Mouse (Mus musculus) midbrain, embryonic 10.5 days (tissue): ENCODE results near the gene Klf12. TPM values are rescaled to one million over a fixed set of nuclear protein-coding genes. Genes with fewer than 3 reads are reported as not detected.

Experiments
- DNase-seq: peaks from one replicate; pipeline ENCODE4 v3.0.0-alpha.2; 2017; ENCODE audit warnings: low spot score
- H3K27ac ChIP-seq: fragments of 300-500 bp; sonication (generic); replicated peaks from 2 replicates; pipeline ENCODE4 v1.5.1; 2016; ENCODE audit warnings: mild to moderate bottlenecking
- H3K27me3 ChIP-seq: fragments of 300-500 bp; sonication (generic); 2 replicates; pipeline ENCODE4 v1.6.1; 2016; ENCODE audit warnings: low read depth, mild to moderate bottlenecking; ENCODE audit not compliant: poor library complexity, severe bottlenecking
- H3K36me3 ChIP-seq: fragments of 300-500 bp; sonication (generic); 2 replicates; pipeline ENCODE4 v1.6.1; 2016; ENCODE audit warnings: mild to moderate bottlenecking, moderate library complexity
- H3K4me1 ChIP-seq: fragments of 300-500 bp; sonication (generic); 2 replicates; pipeline ENCODE4 v1.6.1; 2016
- H3K4me3 ChIP-seq: fragments of 300-500 bp; sonication (generic); 2 replicates; pipeline ENCODE4 v1.5.1; 2016; ENCODE audit warnings: mild to moderate bottlenecking, moderate library complexity
- H3K9me3 ChIP-seq: fragments of 300-500 bp; sonication (generic); replicated peaks from 2 replicates; pipeline ENCODE4 v1.6.1; 2016; ENCODE audit warnings: mild to moderate bottlenecking
- WGBS: fragments of 180-500 bp; shearing (Covaris S2); methylation state at CpG from one replicate; pipeline ENCODE4 v1.1.7; 2016; 5-methylcytosine and 5-hydroxymethylcytosine counted together
- polyA plus RNA-seq: library from polyadenylated mRNA; unstranded; fragments of >200 nt; fragmentation: Nextera tagmentation; extraction: Ambion mirVana; gene quantifications from 2 replicates; pipeline ENCODE4 v1.2.1, GENCODE M21; 2016

Klf12 gene
- polyA plus RNA-seq, 1 experiment from 2014 or later = 15.8 TPM

DNA sequence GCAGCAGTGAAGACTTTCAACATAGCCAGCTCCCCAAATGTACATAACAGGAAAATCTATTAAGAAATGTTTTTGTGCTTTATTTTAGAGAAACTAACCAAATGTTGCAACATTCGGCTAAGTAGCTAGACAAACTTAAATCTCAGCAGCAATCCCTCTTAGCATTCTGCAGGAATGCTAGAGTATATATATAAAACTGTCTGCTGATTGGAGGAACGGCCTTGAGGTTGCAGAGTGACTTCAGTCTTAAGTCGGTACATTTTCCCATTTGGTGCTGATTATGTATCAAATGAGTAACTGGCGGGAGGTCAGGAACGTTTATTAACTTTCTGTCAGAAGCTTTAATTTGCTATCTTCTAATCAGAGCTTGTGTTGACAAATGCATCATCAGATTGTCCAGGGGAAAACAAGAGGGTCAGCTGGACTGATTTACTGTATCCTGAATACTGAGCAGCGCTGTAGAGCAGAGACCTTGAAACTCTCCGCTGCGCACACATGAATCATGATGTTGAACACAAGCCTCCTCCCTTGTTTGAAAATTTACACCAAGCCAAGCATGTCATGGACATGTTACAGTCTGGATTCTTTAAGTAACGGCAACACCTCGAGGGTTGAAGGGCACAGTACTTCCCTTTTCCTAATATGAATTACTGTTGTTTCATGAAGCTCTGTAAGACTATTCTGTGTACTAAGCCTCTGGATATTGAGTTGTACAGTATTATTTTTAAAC, 323.8 kb downstream of the Klf12 start:
- 91% methylated on average over 10 of the region's 10 CpGs for WGBS

DNA sequence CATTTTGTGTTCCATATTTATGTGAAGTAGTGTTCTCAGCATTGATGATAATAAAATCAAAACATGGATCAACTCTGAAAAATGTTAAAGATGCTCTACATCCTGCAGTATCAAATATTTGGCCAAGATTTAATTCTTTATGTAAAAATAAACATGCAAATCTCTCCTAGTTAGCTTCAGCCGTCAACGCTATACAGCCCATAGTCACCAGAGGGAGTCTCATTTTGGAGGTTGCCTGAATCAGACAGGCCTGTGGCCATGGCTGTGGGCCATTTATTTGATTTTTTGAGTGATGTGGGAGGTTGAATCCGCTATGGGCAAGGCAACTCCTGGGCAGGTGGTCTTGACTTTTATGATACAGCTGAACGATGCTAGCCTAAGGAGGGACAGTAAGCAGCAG, 329.3 kb downstream of the Klf12 start:
- Histone ChIP-seq H3K4me1 (no peaks in the 10 kb centered on the region), H3K9me3 (no peaks in the 10 kb centered on the region), H3K36me3 (no peaks in the 10 kb centered on the region), H3K27me3 (no peaks in the 10 kb centered on the region), H3K27ac (no peak overlapping the region), H3K4me3 (no peak overlapping the region)
- DNase-seq = no peak
- WGBS = 93% methylated on average over 4 of the region's 4 CpGs

More for the DNA sequence above, 323.8 kb downstream of the Klf12 start:
- Histone ChIP-seq H3K27me3 (no peaks in the 10 kb centered on the region), H3K4me3 (no peak overlapping the region), H3K36me3 (no peaks in the 10 kb centered on the region), H3K27ac (no peak overlapping the region), H3K9me3 (no peaks in the 10 kb centered on the region), H3K4me1 (no peaks in the 10 kb centered on the region)
- no peak for DNase-seq

DNA sequence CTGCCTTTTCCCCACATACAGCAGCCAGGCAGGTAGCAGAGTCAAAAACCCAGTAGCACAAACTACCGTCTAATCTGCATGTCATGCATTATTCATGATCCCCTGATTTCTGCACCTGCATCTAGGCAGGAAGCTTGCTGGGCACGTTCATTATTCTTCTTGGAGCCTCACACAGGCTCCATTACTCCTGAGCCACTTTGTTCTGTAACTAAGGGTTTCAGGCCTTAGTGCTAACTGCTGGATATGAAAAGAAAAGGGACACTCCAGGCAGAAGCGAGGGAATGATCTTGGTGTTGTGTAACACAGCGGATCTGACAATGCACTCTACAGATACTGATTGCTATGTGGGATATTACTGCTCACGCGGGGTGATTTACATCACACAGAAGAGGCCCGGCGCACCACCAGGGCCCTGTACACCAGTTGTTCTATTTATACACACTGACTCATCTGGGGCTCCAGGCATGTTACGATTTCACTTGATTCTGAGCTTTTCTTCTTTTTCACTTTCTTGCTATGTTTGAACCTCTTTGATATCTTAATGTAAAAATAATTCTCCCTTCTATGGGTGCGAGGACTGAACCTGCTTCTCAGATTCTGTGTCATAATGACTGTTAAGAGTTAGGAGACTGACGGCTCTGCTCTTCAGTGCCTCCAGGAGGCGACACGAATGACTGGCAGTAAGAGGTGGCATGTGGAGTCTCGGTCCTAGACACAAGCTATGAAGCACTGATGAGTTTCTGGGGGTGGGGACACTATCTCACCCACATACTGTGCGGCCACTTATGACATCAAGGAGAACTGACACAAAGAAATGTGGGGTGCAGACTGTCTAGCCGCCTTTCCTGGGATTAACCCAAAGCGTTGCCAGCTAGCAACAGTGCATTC, 340.0 kb downstream of the Klf12 start:
- H3K27ac ChIP-seq = peak overlapping the region; percentile 64
- no peaks in the 10 kb centered on the region for H3K9me3 ChIP-seq
- no peak overlapping the region for H3K4me3 ChIP-seq
- WGBS = 71% methylated on average over 17 of the region's 17 CpGs
- H3K4me1 ChIP-seq = peaks cover 31% of the 10 kb centered on the region
- H3K27me3 ChIP-seq = no peaks in the 10 kb centered on the region
- H3K36me3 ChIP-seq = no peaks in the 10 kb centered on the region
- DNase-seq = peak; percentile 21

DNA sequence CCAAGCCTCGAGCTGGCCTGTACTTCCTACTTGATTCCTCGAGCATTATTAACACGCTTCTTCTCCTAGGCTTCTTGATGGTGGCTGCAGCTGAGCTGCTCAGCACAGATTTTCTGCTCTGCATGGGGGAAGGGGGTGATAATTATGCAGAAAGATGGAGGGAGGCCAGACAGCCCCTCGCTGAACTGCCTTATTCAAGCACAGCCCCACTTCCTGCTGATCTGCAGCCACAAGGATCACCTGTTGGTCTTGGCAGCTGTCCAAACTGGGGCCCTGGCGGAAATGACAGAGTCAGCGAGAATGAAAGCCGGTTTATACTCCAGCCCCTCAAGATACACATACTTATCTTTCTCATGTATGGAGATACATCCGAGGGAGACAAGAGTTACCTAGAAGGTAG, 341.3 kb downstream of the Klf12 start:
- Histone ChIP-seq H3K36me3 (no peaks in the 10 kb centered on the region), H3K4me1 (peaks cover 31% of the 10 kb centered on the region), H3K27ac (peak overlapping the region; percentile 55), H3K27me3 (no peaks in the 10 kb centered on the region), H3K4me3 (no peak overlapping the region), H3K9me3 (no peaks in the 10 kb centered on the region)
- DNase-seq = peak; percentile 35
- WGBS = 54% methylated on average over 8 of the region's 8 CpGs

DNA sequence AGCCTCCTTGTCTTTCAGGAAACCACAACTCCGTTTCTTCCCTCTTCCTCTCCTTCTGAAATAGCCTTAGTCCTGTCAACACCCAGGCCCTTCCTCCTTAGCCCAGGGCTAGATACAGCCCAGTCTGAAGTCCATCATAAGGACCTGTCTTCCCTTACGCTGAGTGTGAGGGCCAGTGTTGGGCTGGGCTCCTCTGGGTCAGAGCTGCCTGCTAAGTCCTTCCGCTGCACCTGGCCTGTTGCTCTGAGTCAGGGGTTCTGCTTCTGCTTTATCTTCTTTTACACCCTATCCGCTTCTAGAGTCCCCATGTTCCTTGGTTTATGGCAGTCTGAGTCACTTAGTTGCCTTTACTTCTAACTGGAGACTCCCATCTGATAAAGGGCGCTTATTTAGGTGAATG, 351.0 kb downstream of the Klf12 start:
- WGBS = 89% methylated on average over 5 of the region's 5 CpGs
- Histone ChIP-seq H3K4me1 (no peaks in the 10 kb centered on the region), H3K9me3 (no peaks in the 10 kb centered on the region), H3K27ac (no peak overlapping the region), H3K27me3 (no peaks in the 10 kb centered on the region), H3K36me3 (no peaks in the 10 kb centered on the region), H3K4me3 (no peak overlapping the region)
- no peak for DNase-seq

DNA sequence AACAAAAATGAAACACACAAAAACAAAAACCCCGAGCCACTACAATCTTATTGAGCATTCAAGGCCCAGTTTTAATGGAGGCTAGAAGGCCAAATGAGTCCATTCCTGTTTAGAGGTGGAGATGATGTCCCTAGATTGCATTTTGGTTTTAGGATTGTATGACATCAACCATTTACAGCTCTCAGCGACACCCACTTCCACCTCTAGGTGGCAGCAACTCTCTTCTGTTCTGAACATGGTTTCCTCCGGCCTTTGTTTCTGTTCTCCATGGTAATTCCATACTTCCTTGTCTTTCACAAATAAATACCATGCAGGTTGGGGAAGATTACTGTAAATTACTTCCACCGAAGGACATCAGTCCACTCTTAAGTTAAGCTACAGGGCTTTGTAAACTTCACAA, 352.6 kb downstream of the Klf12 start:
- no peaks in the 10 kb centered on the region for H3K27me3 ChIP-seq
- peak; percentile 63 for DNase-seq
- H3K9me3 ChIP-seq = no peaks in the 10 kb centered on the region
- H3K36me3 ChIP-seq = no peaks in the 10 kb centered on the region
- no peak overlapping the region for H3K4me3 ChIP-seq
- no peaks in the 10 kb centered on the region for H3K4me1 ChIP-seq
- H3K27ac ChIP-seq = no peak overlapping the region
- 13% methylated on average over 4 of the region's 4 CpGs for WGBS

DNA sequence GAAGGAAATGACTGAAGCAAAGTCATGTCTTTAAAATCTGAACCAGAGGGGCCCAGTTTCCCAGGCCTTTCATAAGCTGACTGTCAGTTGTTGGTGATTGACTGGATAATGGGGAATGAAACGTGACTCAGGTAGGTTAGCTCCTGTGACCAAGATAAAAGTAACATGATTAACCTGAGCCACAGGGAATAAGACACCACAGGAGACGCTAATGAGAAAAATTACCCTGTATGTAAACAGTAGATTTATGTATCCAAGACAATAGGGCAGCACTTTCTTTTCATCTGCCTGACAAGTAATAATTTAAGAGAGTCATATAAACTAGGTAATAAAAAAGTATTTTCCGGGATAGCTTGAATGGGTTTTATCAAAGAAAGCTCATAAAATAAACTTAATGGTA, 372.6 kb downstream of the Klf12 start:
- DNase-seq = no peak
- Histone ChIP-seq H3K27ac (no peak overlapping the region), H3K9me3 (no peaks in the 10 kb centered on the region), H3K36me3 (no peaks in the 10 kb centered on the region), H3K4me1 (peaks cover under 1% of the 10 kb centered on the region; the same call in 1 of the 2 replicates), H3K4me3 (no peak overlapping the region), H3K27me3 (no peaks in the 10 kb centered on the region)
- 74% methylated on average over 3 of the region's 3 CpGs for WGBS

DNA sequence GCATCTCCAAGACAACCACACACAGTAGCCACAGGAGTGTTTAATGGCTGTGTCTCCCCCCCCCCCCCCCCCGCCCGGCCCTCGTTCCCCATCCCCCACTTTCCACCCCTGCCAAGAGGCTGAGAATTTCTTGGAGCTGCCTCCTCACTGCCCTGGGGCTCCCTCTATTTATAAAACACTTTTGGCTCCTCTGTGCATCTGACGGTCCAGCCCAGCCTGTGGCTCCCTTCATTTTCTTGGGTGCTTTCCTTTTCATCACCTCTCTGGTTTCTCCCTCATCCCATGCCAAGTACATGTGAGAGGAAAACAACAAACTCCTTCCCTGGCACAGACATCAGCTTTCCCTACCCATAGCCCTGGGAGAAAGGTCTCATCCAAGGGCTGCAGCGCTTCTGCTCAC, 373.6 kb downstream of the Klf12 start:
- Histone ChIP-seq H3K36me3 (no peaks in the 10 kb centered on the region), H3K9me3 (no peaks in the 10 kb centered on the region), H3K27ac (no peak overlapping the region), H3K4me1 (peaks cover 6% of the 10 kb centered on the region; the same call in 1 of the 2 replicates), H3K4me3 (no peak overlapping the region), H3K27me3 (no peaks in the 10 kb centered on the region)
- DNase-seq = no peak
- WGBS = 86% methylated on average over 4 of the region's 5 CpGs

DNA sequence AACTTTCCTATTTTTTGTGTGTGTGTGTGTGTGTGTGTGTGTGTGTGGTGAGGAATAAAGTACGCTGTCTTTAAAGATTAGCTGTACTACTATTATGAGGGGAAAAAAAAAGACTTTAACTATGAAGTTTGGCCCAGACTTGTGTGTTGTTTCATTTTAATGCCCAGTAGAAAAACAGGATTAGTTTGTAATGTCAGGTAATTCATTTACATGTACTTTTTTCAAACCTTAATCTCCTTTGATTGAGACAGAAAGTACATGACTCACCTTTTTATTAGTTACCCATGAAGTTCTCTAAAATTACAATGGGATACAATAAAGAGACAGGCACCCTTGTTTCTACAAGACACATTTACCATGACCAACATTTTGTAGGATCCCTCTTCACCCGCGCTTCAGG, 383.6 kb downstream of the Klf12 start:
- Histone ChIP-seq H3K27ac (no peak overlapping the region), H3K36me3 (no peaks in the 10 kb centered on the region), H3K9me3 (no peaks in the 10 kb centered on the region), H3K4me1 (no peaks in the 10 kb centered on the region), H3K4me3 (no peak overlapping the region), H3K27me3 (no peaks in the 10 kb centered on the region)
- DNase-seq = no peak
- 94% methylated on average over 3 of the region's 3 CpGs for WGBS

DNA sequence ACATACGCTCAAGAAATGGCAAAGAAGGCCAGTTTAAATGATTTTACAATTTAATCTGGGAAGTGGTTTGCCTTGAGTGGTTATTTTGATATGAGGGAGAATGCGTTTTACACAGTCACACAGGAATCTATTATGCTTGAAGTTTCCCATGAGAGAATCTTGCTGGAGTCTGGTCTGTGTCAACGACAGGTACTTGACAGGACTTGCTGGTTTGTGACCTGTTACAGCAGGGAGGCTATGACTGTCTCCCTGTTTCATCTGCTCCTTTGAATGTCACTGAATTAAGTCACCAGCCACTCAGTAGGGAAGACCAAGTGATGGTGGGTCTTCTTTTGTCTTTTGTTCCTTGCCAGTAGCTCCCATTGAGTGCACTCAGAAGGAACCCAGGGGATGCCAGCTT, 385.6 kb downstream of the Klf12 start:
- DNase-seq = no peak
- Histone ChIP-seq H3K9me3 (no peaks in the 10 kb centered on the region), H3K27ac (no peak overlapping the region), H3K27me3 (no peaks in the 10 kb centered on the region), H3K4me1 (no peaks in the 10 kb centered on the region), H3K4me3 (no peak overlapping the region), H3K36me3 (no peaks in the 10 kb centered on the region)
- 84% methylated on average over 3 of the region's 3 CpGs for WGBS

DNA sequence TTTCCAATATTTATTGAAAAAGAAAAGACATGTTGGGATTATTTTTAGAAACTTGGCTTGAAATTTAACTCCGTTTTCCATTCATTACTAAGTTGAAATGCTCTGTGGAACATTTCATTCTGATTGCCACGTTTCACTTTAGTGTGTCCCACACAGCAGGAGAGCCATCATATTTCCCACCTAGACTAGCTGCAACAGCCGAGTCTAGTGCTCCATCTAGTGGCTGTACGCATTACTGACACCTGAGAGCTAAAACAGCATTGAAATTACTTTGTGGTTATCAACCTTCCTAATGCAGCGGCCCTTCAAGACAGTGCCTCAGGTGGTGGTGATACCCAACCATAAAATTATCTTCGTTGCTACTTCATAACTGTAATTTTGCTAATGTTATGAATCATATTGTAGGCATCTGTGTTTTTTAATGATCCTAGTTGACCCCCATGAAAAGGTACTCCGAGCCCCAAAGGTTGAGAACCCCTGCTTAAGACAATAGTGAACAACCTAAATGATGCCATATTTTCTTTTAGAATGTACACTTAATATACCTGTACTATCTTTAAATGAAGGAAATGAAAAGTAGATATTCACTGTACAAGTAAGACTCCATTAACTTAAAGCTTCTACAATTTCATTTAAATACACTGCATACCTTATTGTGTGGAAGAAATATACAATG, 389.6 kb downstream of the Klf12 start:
- no peaks in the 10 kb centered on the region for H3K27me3 ChIP-seq
- H3K9me3 ChIP-seq = no peaks in the 10 kb centered on the region
- 21% methylated on average over 7 of the region's 7 CpGs for WGBS
- H3K36me3 ChIP-seq = no peaks in the 10 kb centered on the region
- H3K4me1 ChIP-seq = no peaks in the 10 kb centered on the region
- no peak overlapping the region for H3K27ac ChIP-seq
- no peak overlapping the region for H3K4me3 ChIP-seq
- peak; percentile 47 for DNase-seq

DNA sequence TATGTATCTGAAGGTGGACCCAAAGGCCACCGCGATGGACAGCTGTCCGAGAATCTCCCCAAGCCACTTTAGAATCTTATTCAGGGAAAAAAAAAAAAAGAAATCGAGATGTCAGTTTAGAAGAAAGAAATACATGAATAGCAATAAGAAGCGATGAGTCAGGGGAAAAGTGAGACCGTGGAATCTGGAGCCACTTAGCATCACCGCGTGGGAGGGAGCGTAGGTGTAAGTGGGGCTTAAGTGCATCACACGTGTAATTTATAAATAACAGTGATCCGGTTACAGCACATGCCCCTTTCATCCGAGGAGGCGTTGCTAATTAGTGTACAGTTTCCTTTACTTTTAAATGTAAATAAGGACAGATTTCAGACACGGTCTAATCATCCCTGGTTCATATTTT, 390.4 kb downstream of the Klf12 start:
- H3K27ac ChIP-seq = no peak overlapping the region
- no peaks in the 10 kb centered on the region for H3K9me3 ChIP-seq
- no peak for DNase-seq
- H3K27me3 ChIP-seq = no peaks in the 10 kb centered on the region
- H3K36me3 ChIP-seq = no peaks in the 10 kb centered on the region
- H3K4me1 ChIP-seq = no peaks in the 10 kb centered on the region
- WGBS = 89% methylated on average over 14 of the region's 14 CpGs
- no peak overlapping the region for H3K4me3 ChIP-seq

DNA sequence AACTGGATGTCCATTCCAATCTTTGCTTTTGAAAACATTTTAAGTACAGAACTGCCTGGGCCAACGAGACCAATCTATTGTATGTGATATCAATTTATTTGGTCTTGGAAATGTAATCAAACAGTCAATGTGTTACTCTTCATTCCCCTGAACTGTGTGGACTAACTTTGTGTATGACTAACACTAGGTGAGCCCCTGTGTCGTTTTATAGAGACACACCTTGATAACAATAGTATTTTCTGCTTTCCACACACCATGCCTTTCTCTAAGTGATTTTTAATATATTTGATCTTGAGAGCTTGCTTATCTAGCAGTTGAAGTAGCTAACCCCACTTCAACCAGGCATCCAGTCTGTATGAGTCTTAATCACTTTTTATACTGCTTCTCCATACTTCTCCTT, 398.0 kb downstream of the Klf12 start:
- no peak overlapping the region for H3K4me3 ChIP-seq
- H3K9me3 ChIP-seq = no peaks in the 10 kb centered on the region
- H3K27ac ChIP-seq = no peak overlapping the region
- no peaks in the 10 kb centered on the region for H3K36me3 ChIP-seq
- no peaks in the 10 kb centered on the region for H3K4me1 ChIP-seq
- no peaks in the 10 kb centered on the region for H3K27me3 ChIP-seq
- WGBS = 85% methylated on average over 2 of the region's 2 CpGs
- DNase-seq = no peak
